Mouse (Mus musculus) embryonic fibroblast, embryonic 13.5 days (primary cell): ENCODE measurements at regions not wholly inside any gene's neighbourhood (a gene's known extent, or its start where the extent isn't known, plus 50 kb on each side); places are given as distances from the start of the nearest gene placed in this dataset.
A peak's percentile ranks its signal among the peaks of the same experiment; 100 is the strongest.

Experiments
- H3K27ac ChIP-seq: 2 replicates; pipeline ENCODE4 v1.5.1; 2012; ENCODE audit warnings: low read length, control low read depth, inconsistent platforms; ENCODE audit not compliant: insufficient read depth
- H3K4me1 ChIP-seq: 2 replicates; pipeline ENCODE4 v1.6.1; 2011; ENCODE audit warnings: low read length; ENCODE audit not compliant: control insufficient read depth, insufficient read depth
- H3K4me3 ChIP-seq: 2 replicates; pipeline ENCODE4 v1.5.1; 2011; ENCODE audit warnings: mild to moderate bottlenecking, control low read depth, low read length; ENCODE audit not compliant: insufficient read depth
- CTCF ChIP-seq: IDR thresholded peaks from 2 replicates; pipeline ENCODE4 v1.5.1; 2011; ENCODE audit warnings: mild to moderate bottlenecking, control low read depth, low read length, moderate library complexity, borderline replicate concordance; ENCODE audit not compliant: insufficient read depth
- POLR2A ChIP-seq: IDR thresholded peaks from 2 replicates; pipeline ENCODE4 v1.6.1; 2011; ENCODE audit warnings: low read depth, mild to moderate bottlenecking, control low read depth, low read length, moderate library complexity

DNA sequence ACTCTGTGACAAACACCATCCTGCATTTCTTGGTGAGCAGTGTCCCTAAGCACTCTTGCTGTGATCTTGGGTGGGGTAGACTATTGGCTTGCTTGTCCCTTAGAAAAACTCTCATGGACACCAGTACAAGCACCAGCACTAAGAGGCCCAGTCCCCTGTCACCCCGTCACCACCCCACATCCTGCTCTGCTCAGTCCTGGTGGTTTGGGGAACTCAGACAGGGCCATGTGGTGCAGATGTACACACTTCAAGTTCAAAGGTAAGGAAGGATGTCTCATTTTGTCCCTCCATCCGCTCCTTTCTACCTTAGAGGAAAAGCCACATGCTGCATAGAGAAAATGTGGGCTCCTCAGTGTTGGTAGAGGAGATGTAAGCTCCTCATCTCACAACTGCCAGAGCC is 426.1 kb upstream of the Zmiz1 start:
- no peak overlapping the region for H3K4me3 ChIP-seq
- H3K4me1 ChIP-seq, result peaks cover 4% of the 10 kb centered on the region; the same call in 1 of the 2 replicates
- no peak for TF ChIP-seq POLR2A
- H3K27ac ChIP-seq, result no peak overlapping the region

- peak overlapping the region; percentile 49; the same call in 1 of the 2 replicates for H3K27ac ChIP-seq
Measured at GRCm38 (mm10) chr14:25042265-25042664, 416.7 kb upstream of the Zmiz1 start.

DNA sequence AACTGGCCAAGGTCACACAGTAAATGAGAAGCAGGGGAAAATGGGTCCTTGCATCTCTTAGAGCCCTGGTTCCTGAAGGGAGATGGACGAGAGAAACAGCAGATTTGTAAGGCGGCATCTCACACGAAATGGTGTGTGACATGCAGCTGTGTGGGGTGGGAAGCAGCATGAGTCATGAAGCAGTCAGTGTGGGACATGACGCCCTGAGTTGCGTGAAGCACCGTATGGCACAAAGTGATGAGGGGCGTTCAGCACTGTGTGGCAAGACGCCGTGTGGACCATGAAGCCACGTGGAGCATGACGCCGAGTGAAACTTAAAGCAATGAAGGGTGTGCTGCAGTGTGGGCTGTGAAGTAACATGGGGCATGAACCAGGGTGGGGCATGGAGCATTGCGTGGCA is 414.9 kb upstream of the Zmiz1 start:
- TF ChIP-seq CTCF (no peak), POLR2A (no peak)
- H3K27ac ChIP-seq, result no peak overlapping the region
- no peaks in the 10 kb centered on the region for H3K4me1 ChIP-seq

More at GRCm38 (mm10) chr14:25042265-25042664, 416.7 kb upstream of the Zmiz1 start:
- Histone ChIP-seq H3K4me1 (no peaks in the 10 kb centered on the region), H3K4me3 (no peak overlapping the region)
- TF ChIP-seq POLR2A (no peak), CTCF (no peak)

GRCm38 (mm10) chr14:25044867-25045266 is 414.1 kb upstream of the Zmiz1 start:
- no peak overlapping the region for H3K27ac ChIP-seq
- H3K4me3 ChIP-seq, result no peak overlapping the region
- TF ChIP-seq CTCF, result no peak
- no peak for TF ChIP-seq POLR2A
- no peaks in the 10 kb centered on the region for H3K4me1 ChIP-seq

More for the DNA sequence above, 414.9 kb upstream of the Zmiz1 start:
- H3K4me3 ChIP-seq, result no peak overlapping the region

DNA sequence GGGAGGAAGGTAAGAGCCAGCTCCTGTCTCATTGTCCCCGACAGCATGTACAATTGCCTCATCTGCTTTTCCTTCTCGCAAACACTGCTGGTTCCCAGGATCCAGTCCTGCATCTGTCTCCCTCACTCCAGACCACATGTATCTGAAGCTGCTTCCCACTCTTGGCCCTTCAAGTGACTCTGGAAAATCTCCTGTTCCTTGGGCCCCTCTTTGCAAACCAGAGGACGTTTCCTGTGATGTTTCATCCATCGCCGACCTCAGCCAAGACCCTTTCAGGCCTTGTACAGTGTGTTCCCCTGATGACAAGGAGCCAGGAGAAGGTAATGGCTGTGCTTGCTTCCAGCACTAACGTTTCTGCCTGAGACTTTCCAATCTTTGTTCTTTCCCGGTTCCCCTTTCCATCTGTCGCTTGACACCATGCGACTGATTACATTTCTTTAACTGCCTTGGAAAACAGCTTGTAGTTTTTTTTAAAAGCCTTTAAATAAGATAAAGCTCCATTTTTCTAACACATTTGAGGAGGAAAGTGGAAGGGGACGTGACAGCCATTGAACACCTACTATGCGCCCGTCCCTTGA is 408.2 kb upstream of the Zmiz1 start:
- Histone ChIP-seq H3K27ac (no peak overlapping the region), H3K4me3 (no peak overlapping the region), H3K4me1 (no peaks in the 10 kb centered on the region)
- TF ChIP-seq POLR2A, result no peak
- no peak for TF ChIP-seq CTCF

DNA sequence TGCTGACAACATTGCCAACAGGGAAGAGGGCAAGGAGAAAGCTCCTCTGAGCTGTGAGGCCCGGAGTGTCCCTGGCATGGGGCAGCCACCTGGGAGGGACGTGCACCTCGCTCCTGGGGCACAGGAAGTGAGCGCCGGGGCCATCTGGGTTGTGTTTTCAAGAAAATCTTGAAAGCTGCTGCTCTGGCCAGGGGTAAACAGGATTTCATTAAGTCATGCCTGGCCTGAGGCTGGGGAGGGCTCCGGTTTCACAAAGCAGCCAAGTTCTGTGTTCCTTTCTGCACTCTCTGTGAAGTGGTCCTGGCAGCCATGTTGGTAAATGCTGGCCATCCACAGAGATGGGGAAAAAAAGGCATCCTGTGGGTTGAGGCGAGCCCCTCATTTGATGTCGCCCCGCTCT is 406.8 kb upstream of the Zmiz1 start:
- no peak for TF ChIP-seq POLR2A
- TF ChIP-seq CTCF, result no peak
- H3K4me3 ChIP-seq, result no peak overlapping the region
- no peak overlapping the region for H3K27ac ChIP-seq
- no peaks in the 10 kb centered on the region for H3K4me1 ChIP-seq

GRCm38 (mm10) chr14:25059351-25059750 is 399.6 kb upstream of the Zmiz1 start:
- H3K27ac ChIP-seq, result no peak overlapping the region
- H3K4me3 ChIP-seq, result no peak overlapping the region
- TF ChIP-seq POLR2A, result no peak
- TF ChIP-seq CTCF, result no peak

GRCm38 (mm10) chr14:25060285-25060684 is 398.7 kb upstream of the Zmiz1 start:
- TF ChIP-seq POLR2A (no peak), CTCF (no peak)
- Histone ChIP-seq H3K4me1 (peaks cover 4% of the 10 kb centered on the region; the same call in 1 of the 2 replicates), H3K4me3 (no peak overlapping the region), H3K27ac (no peak overlapping the region)

More at GRCm38 (mm10) chr14:25059351-25059750, 399.6 kb upstream of the Zmiz1 start:
- peaks cover 4% of the 10 kb centered on the region; the same call in 1 of the 2 replicates for H3K4me1 ChIP-seq

GRCm38 (mm10) chr14:25063090-25063489 is 395.9 kb upstream of the Zmiz1 start:
- TF ChIP-seq POLR2A (no peak), CTCF (no peak)
- Histone ChIP-seq H3K4me3 (no peak overlapping the region), H3K27ac (no peak overlapping the region), H3K4me1 (peaks cover 4% of the 10 kb centered on the region; the same call in 1 of the 2 replicates)

DNA sequence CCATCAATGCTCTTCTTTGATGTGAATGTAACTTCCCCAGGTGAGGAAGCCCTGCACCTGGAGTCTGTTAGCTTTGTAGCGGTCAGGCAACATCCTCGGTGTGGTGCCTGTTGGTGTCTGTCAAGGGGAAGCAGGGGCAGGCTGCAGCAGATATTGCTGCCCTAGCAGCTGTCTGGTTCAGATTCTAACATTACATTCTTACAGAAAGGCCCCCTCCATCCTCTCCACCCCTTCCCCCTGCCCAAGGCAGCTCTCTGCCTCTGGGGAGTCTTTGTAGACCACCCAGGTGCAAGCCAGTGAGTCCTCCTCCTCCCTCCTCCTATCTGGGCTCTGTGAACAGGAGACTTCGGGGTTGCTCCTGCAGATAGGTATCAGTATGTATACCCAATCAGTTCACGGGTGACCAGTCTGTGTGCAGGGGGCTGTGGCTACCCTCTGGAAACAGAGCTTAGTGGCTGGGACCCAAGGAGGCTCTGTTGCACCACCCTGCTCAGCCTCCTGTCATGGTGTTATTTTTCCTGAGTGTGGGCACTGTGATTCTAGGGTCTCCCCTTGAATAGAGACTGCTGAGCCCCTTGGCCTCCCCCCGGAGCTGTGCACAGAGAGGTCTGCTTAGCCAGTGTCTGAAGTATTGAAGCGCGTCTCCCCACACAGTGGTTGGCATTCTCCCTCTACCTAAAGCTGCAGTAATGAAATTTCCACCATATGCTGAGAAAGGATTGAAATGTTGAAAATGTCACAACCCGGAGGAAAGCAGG is 394.6 kb upstream of the Zmiz1 start:
- TF ChIP-seq CTCF, result no peak
- no peak overlapping the region for H3K27ac ChIP-seq
- no peak overlapping the region for H3K4me3 ChIP-seq
- H3K4me1 ChIP-seq, result peaks cover 4% of the 10 kb centered on the region; the same call in 1 of the 2 replicates
